Mouse (Mus musculus) midbrain, embryonic 14.5 days (tissue): ENCODE measurements at regions not wholly inside any gene's neighbourhood (a gene's known extent, or its start where the extent isn't known, plus 50 kb on each side); places are given as distances from the start of the nearest gene placed in this dataset.

Experiments used
- ATAC-seq: fragments of 200-750 bp; cut with Nextera tagmentation; 2 replicates; pipeline ENCODE4 v1.8.0; 2017; ENCODE audit warnings: moderate number of reproducible peaks, moderate library complexity; ENCODE audit not compliant: low FRiP score, low TSS enrichment
- DNase-seq: peaks from one replicate; pipeline ENCODE4 v3.0.0-alpha.2; 2015
- H3K27ac ChIP-seq: fragments of 300-500 bp; sonication (generic); replicated peaks from 2 replicates; pipeline ENCODE4 v1.5.1; 2014; ENCODE audit warnings: mild to moderate bottlenecking, low read depth, low read length, moderate library complexity
- H3K27me3 ChIP-seq: fragments of 300-500 bp; sonication (generic); 2 replicates; pipeline ENCODE4 v1.6.1; 2014; ENCODE audit warnings: low read length, control low read depth, mixed read lengths; ENCODE audit not compliant: control insufficient read depth, insufficient read depth
- H3K36me3 ChIP-seq: fragments of 300-500 bp; sonication (generic); 2 replicates; pipeline ENCODE4 v1.6.1; 2014; ENCODE audit warnings: low read length, control low read depth; ENCODE audit not compliant: control insufficient read depth, insufficient read depth
- H3K4me1 ChIP-seq: fragments of 300-500 bp; sonication (generic); 2 replicates; pipeline ENCODE4 v1.6.1; 2014; ENCODE audit warnings: mild to moderate bottlenecking, antibody characterized with exemption, low read length, control low read depth; ENCODE audit not compliant: control insufficient read depth, insufficient read depth
- H3K4me2 ChIP-seq: fragments of 300-500 bp; sonication (generic); 2 replicates; pipeline ENCODE4 v1.6.1; 2014; ENCODE audit warnings: mild to moderate bottlenecking, low read length, moderate library complexity
- H3K4me3 ChIP-seq: fragments of 300-500 bp; sonication (generic); replicated peaks from 2 replicates; pipeline ENCODE4 v1.5.1; 2014; ENCODE audit warnings: low read depth, low read length
- H3K9ac ChIP-seq: fragments of 300-500 bp; sonication (generic); replicated peaks from 2 replicates; pipeline ENCODE4 v1.6.1; 2014; ENCODE audit warnings: mild to moderate bottlenecking, low read length, moderate library complexity
- H3K9me3 ChIP-seq: fragments of 300-500 bp; sonication (generic); 2 replicates; pipeline ENCODE4 v1.6.1; 2016; ENCODE audit warnings: low read length, control low read depth, mixed read lengths; ENCODE audit not compliant: control insufficient read depth
- WGBS: fragments of 180-500 bp; shearing (Covaris S2); extraction: QIAGEN DNeasy Blood & Tissue Kit; methylation state at CpG from one replicate; pipeline ENCODE4 v1.1.7; 2014; 5-methylcytosine and 5-hydroxymethylcytosine counted together

DNA sequence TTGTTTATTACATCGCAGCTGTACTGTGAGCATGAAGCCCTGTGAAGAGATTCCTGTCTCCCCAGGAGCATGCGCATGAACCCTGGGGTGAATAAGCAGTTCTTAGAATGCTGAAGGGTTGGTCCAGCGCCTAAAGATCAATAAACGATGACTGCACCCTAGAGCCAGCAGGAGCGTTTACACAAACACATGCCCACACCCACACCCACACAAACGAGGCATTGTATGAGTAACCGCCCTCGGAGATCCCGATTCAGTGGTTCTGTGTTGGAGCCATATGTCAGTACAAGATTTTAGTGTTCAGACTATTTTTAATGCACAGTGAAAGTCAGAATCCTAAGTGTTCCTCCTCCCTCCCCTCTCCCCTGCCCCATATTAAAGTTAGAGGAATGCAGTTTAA lies 57.3 kb downstream of the Edn1 start:
- WGBS: 88% methylated on average over 9 of the region's 9 CpGs
- no peak overlapping the region for H3K4me3 ChIP-seq
- no peaks in the 10 kb centered on the region for H3K36me3 ChIP-seq
- H3K9ac ChIP-seq: no peak overlapping the region
- DNase-seq (no peak), ATAC-seq (no peak)
- H3K27me3 ChIP-seq: no peaks in the 10 kb centered on the region
- no peaks in the 10 kb centered on the region for H3K4me1 ChIP-seq
- no peak overlapping the region for H3K4me2 ChIP-seq
- H3K9me3 ChIP-seq: no peaks in the 10 kb centered on the region
- no peak overlapping the region for H3K27ac ChIP-seq

DNA sequence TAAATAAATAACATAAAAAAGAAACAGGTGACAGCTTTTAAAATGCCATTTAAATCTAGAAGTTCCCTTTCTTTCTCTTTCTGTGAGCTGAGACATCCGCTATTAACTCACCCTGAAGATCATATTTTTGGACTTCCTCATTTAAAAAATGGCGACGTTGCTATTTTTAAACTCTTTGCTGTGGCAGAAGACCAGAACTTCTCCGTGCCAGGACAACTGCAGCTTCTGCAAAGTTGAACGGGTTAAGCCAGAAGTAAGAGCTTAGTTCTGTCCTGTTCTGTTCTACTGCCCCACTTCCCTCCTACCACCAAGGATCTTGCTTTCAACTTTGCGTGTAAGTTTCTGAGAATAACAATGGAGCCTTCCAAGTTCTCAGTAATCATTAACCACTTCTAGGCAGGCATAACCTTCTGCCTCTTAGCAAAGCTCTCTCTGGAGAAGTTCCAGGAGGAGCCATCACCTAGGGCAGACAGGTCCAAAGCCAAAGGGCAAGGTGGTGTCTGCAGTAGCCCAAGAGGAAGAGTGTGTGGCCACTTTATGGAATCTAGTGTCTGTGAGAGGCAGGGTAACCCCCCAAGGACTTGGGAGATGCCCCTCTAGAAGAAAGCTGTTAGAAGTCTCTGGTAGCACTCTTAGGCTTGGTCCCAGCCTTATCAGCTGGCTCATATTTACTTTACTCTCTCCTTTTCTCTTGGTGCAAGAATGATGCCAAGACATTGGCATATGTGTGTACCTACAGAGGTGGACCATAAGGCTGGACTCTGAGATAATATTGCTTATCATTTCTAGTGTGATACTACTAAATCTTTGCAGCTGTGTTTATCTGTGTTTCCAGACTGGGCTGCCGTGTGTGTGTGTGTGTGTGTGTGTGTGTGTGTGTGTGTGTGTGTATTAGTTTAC lies 66.6 kb downstream of the Edn1 start:
- Histone ChIP-seq H3K4me3 (no peak overlapping the region), H3K4me2 (no peak overlapping the region), H3K9me3 (no peaks in the 10 kb centered on the region), H3K27ac (no peak overlapping the region), H3K4me1 (no peaks in the 10 kb centered on the region), H3K27me3 (no peaks in the 10 kb centered on the region), H3K9ac (no peak overlapping the region), H3K36me3 (no peaks in the 10 kb centered on the region)
- WGBS: 86% methylated on average over 7 of the region's 7 CpGs
- no peak for ATAC-seq
- DNase-seq: no peak

DNA sequence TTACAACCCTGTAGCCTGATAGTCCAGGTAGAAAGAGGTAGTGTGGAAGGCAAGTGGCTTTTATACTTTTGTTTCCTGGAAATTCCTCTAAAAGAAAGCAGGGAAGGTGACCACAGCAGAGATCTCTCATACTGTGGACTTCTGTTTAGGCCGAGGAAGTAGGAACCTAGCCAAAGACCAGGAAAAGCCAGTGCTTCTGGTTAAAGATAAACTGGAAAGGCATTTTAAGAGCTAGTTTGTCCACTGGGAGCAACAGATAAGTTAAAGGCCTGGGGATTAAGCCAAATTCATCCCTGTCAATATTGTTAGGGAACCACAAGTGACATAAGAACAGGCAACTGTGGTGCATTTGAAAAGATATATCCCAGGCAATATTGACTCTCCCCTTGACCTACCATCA lies 68.5 kb downstream of the Edn1 start:
- no peak for ATAC-seq
- H3K4me2 ChIP-seq: no peak overlapping the region

DNA sequence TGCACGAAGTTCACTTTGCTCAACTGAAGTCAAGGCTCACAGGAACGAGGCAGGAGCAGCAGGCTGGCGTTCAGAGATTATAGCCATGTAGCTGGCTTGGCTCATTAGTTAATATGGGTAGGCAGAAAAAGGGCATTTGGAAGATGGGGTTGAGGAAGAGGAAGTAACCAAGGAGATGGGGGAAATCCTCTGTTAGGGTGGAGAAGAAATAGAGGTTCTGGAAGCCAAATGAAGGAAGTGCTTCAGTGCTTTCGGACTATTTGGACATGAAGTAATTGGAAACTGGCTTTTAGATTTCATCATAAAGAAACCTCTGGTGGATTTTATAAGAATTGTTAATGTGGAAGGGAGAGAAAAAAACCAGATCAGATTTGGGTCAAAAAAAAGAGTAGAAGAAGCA lies 70.9 kb downstream of the Edn1 start:
- Histone ChIP-seq H3K4me3 (no peak overlapping the region), H3K27me3 (no peaks in the 10 kb centered on the region), H3K27ac (no peak overlapping the region), H3K4me1 (no peaks in the 10 kb centered on the region), H3K9ac (no peak overlapping the region), H3K36me3 (no peaks in the 10 kb centered on the region), H3K4me2 (no peak overlapping the region), H3K9me3 (no peaks in the 10 kb centered on the region)
- DNase-seq: no peak
- ATAC-seq: no peak
- 93% methylated on average over 4 of the region's 4 CpGs for WGBS

More for the DNA sequence above, 68.5 kb downstream of the Edn1 start:
- no peaks in the 10 kb centered on the region for H3K9me3 ChIP-seq
- no peak overlapping the region for H3K27ac ChIP-seq
- H3K9ac ChIP-seq: no peak overlapping the region
- no peak for DNase-seq
- H3K4me3 ChIP-seq: no peak overlapping the region
- H3K4me1 ChIP-seq: no peaks in the 10 kb centered on the region
- H3K36me3 ChIP-seq: no peaks in the 10 kb centered on the region
- 92% methylated on average over 1 of the region's 1 CpGs for WGBS
- no peaks in the 10 kb centered on the region for H3K27me3 ChIP-seq

DNA sequence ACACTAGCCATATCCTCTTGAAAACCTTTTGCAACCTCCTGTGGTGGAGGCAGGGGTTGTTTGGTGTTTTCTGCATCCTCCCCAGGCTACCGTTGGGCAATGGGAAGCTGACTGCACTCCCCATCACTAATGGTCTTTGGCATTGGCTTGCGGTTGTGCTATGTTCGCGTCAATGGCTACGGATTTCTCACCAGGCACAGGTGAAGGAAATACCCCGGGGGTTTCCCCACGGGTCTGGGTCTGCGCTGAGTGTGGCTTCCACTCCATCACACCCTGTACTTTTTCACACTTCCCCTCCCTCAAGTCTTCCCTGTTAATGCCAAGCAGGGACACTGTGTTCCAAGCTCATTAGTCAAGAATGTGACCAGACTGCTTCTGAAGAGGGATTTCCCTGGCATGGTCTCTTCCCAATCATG lies 72.9 kb downstream of the Edn1 start:
- H3K27ac ChIP-seq: no peak overlapping the region
- no peaks in the 10 kb centered on the region for H3K4me1 ChIP-seq
- H3K9ac ChIP-seq: no peak overlapping the region
- no peaks in the 10 kb centered on the region for H3K27me3 ChIP-seq
- DNase-seq (no peak), ATAC-seq (no peak)
- WGBS: 93% methylated on average over 8 of the region's 8 CpGs
- no peaks in the 10 kb centered on the region for H3K9me3 ChIP-seq
- no peaks in the 10 kb centered on the region for H3K36me3 ChIP-seq
- H3K4me2 ChIP-seq: no peak overlapping the region
- H3K4me3 ChIP-seq: no peak overlapping the region

DNA sequence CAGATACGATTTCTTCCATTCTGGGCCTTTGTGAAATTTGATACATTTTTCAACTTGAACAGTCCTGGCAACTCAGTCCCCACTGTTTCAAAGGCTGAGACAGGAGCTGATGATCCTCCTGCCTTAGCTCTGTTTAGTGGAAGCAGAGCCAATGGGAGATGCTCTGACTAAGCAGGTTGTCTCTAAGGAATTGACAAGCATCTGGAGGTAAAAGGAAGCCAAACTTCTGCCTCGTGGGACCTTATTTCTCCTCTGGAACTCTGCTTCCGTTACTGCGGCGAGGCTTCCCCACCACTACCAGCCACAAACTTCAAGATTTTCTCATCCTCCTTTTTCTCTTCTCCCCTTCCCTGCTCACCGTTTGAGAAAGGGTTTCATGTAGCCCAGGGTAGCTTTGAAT lies 78.4 kb downstream of the Edn1 start:
- 84% methylated on average over 6 of the region's 6 CpGs for WGBS
- H3K4me1 ChIP-seq: no peaks in the 10 kb centered on the region
- DNase-seq (no peak), ATAC-seq (no peak)
- H3K9me3 ChIP-seq: no peaks in the 10 kb centered on the region
- H3K9ac ChIP-seq: no peak overlapping the region
- H3K36me3 ChIP-seq: no peaks in the 10 kb centered on the region
- H3K27ac ChIP-seq: no peak overlapping the region
- no peak overlapping the region for H3K4me2 ChIP-seq
- H3K4me3 ChIP-seq: no peak overlapping the region
- no peaks in the 10 kb centered on the region for H3K27me3 ChIP-seq

DNA sequence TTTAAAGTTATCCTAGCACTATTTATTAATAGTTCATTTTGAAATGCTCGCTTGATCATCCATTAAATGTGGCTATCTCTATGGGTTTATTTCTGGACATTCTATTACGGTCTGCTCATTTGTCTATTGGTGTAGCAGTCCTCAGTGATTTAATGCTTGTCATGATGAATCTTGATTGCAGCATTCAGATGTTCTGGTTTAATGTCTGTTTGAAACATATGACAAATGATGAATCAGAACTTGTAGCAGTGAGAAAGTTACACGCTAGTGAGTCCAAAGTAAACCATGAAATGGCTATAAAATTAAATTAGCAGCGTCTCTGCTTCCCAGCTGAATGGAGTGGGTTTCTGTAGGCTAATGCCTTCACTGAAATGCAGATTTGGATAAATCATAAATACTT lies 81.8 kb downstream of the Edn1 start:
- no peaks in the 10 kb centered on the region for H3K36me3 ChIP-seq
- no peak overlapping the region for H3K4me2 ChIP-seq
- H3K4me3 ChIP-seq: no peak overlapping the region
- H3K27ac ChIP-seq: no peak overlapping the region
- ATAC-seq: no peak
- H3K9me3 ChIP-seq: no peaks in the 10 kb centered on the region
- 63% methylated on average over 4 of the region's 4 CpGs for WGBS
- no peaks in the 10 kb centered on the region for H3K4me1 ChIP-seq
- H3K27me3 ChIP-seq: no peaks in the 10 kb centered on the region
- no peak overlapping the region for H3K9ac ChIP-seq
- no peak for DNase-seq

DNA sequence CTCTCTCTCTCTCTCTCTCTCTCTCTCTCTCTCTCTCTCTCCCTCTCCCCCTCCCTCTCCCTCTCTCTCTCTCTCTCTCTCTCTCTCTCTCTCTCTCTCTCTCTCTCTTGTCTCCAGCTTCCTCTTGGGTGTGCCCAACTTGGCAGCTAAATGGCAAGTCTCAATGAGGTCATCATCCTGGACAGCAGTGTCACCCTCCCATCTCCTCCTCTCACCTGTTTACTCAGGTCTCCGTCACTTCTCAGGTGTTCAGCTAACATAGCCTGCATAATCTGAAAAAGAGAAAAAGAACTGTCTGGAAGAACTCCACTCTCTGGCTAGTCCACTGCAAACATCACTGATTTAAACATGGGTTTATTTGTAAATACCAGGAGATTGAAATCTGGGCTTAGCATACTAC lies 89.1 kb downstream of the Edn1 start:
- H3K9ac ChIP-seq: no peak overlapping the region
- H3K4me1 ChIP-seq: no peaks in the 10 kb centered on the region
- no peaks in the 10 kb centered on the region for H3K9me3 ChIP-seq
- WGBS: 100% methylated on average over 1 of the region's 1 CpGs
- no peaks in the 10 kb centered on the region for H3K27me3 ChIP-seq
- H3K4me2 ChIP-seq: no peak overlapping the region
- no peak for DNase-seq
- ATAC-seq: no peak
- no peak overlapping the region for H3K27ac ChIP-seq
- H3K36me3 ChIP-seq: no peaks in the 10 kb centered on the region
- H3K4me3 ChIP-seq: no peak overlapping the region

DNA sequence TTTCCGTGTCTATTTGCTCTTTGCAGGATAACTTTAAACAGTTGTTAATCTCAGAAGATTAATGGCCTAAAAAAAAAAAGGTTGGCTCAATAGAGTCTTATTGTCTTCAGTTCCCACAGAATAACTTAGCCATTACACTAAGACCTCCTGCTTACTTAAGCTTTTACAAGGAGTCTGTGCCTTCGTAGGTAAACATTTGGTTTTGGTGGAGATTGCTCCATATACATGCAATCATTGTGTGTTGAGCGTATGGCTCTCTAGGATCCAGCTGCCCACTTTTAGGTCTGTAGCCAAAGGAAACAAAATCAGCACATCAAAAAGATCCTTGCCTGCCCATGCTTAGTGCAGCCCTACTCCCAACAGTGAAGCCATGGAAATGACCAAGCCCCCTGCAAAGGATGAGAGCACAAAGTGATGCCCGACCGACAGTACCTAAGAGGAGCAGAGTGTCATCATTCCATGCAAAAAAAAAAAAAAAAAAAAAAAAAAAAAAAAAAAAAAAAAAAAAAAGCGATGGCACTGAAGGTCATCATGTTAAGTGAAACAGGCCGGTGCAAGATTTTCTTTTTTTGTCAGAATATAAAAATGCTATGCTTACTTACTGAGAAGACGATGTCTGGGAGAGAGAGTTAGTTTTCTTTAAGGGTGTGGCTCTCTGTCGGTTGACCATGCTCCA lies 90.2 kb downstream of the Edn1 start:
- no peak overlapping the region for H3K4me3 ChIP-seq
- no peaks in the 10 kb centered on the region for H3K4me1 ChIP-seq
- no peaks in the 10 kb centered on the region for H3K36me3 ChIP-seq
- no peak for DNase-seq
- no peak overlapping the region for H3K4me2 ChIP-seq
- WGBS: 82% methylated on average over 9 of the region's 9 CpGs
- no peak overlapping the region for H3K9ac ChIP-seq
- ATAC-seq: no peak
- no peaks in the 10 kb centered on the region for H3K9me3 ChIP-seq
- H3K27me3 ChIP-seq: no peaks in the 10 kb centered on the region
- no peak overlapping the region for H3K27ac ChIP-seq
